Mouse (Mus musculus): Measurements from ENCODE around the gene Cbx2.

Gene Cbx2

GRCm38 (mm10) chr11:119041750-119042465, 19.1 kb downstream of the Cbx2 start:
- no peak for DNase-seq (ENCODE audit: low read depth in 1 of 2, low spot score in 2 of 2)

GRCm38 (mm10) chr11:119042466-119043272, 19.9 kb downstream of the Cbx2 start:
- DNase-seq (ENCODE audit: low read depth in 1 of 2, low spot score in 2 of 2), result no peak

- no peak for DNase-seq (ENCODE audit: low read depth in 1 of 2, low spot score in 2 of 2)
Observed at GRCm38 (mm10) chr11:119043273-119043540, 20.4 kb downstream of the Cbx2 start.

DNA sequence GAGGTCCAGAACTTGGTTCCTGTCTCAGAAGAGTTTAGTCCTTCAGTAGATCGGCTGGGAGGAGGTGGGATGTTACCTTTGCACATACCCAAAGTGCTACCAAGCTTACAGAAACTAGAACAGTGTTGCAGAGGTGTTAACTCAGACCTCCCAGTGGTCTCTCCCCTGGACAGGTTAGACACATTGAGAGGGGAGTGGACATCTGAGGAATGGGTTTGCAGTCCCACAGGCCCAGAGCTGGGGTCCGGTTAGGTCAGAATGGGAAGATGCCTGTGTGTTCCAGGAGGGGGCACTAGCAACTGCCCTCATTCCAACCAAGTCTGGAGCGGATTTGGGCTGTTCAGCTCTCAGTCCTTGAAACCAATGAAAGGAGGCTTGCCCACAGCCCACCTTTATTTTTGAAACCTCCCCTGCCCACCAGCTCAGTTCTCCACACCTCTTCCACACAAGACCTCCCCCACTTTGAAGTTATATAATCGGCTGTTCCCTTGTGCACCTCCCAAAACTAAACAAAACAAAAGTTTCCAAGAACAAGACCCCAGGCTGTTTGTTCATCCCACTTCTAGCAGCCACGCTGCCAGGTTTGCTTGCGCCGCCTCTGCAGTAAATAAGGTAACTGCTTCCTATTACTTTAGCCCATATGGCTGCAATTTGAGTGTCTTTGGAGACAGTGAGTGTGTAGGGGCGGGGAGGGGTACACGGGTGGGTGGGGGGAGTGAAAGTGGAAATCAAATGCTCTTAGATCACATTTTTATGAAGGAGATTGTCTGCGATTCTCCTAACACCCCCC, 21.2 kb downstream of the Cbx2 start:
- no peak for DNase-seq (ENCODE audit: low read depth in 1 of 2, low spot score in 2 of 2)

- no peak for DNase-seq (ENCODE audit: low read depth in 1 of 2, low spot score in 2 of 2)
Observed at GRCm38 (mm10) chr11:119044551-119045337, 22.0 kb downstream of the Cbx2 start.

GRCm38 (mm10) chr11:119046601-119047245, 24.0 kb downstream of the Cbx2 start:
- DNase-seq (ENCODE audit: low read depth in 1 of 2, low spot score in 2 of 2), result no peak

DNA sequence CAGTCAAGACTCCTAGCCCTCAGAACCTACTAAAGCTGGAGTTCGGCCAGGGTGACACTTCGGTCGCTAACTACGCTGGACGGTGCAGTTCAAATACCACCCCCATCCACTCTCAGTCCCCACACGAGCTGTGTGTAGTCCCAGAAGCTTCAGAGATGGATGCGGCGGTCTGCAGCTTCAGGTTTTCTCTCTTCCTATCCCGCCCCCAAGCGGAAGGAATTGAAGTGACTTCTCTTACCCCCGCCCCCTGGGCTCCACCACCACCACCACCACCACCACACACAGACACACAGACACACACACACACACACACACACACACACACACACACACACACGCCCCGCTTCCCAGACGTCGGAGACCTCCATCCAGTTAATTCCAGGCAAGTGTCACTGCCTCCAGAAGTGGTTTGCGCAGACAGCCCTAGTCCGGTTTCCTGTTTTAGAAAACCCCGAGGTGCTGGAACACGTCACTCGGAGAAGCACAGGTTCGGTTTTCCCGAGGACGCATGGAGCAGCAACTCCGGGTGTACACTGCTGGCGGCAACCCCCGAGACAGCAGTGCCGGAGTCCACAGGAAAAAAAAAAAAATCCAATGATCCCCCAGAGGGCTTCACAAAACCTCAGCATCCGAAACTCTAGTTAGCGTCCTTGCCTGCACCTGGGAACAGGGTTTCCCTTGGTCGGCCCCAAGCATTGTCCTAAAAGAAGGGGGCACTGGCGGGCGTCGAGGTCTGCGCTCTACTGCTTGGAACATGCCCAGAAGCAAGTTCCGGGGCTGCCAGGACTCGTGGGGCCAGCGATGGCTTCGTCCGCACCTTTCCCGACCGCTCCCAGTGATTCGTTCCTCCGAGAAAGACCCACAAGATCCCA, 24.7 kb downstream of the Cbx2 start:
- no peak for DNase-seq (ENCODE audit: low read depth in 1 of 2, low spot score in 2 of 2)

DNA sequence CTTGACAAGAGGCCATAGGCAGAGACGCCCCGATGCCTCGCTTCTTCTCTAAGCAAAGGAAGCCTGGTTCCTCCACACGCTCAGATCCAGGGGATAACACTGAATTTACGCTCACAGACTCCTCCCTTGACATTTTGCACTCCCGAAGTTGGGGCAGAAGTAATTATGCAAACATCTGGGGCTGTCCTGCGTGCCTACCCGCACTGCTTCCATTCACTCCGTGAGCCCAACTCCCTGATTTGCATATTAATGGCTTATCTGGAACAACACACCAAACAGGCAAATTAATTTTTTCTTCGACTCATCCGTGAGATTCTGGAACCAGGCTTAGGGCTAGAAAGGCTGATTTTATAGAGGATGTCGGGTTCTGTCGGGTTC, 25.4 kb downstream of the Cbx2 start:
- DNase-seq (ENCODE audit: low read depth in 1 of 2, low spot score in 2 of 2), result no peak

DNA sequence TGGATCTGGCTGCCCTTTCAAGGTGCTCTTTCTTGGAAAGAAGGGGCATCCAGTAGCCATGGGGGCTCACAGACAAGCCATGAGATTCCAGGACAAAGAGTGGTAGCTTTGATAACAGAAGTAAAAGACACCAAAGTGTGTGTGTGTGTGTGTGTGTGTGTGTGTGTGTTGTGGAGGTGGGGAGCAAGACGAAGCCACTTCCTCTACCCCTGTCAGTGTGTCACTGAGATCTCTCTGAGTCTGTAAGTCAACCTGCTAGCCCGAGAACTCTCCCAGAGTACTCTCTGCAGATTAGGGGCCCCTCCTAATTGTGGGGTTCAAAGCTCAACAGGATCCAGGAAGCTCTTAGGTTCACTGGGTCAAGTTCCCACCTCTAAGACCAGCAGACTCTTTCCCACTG, 27.6 kb downstream of the Cbx2 start:
- DNase-seq (ENCODE audit: low read depth in 1 of 2, low spot score in 2 of 2), result no peak

DNA sequence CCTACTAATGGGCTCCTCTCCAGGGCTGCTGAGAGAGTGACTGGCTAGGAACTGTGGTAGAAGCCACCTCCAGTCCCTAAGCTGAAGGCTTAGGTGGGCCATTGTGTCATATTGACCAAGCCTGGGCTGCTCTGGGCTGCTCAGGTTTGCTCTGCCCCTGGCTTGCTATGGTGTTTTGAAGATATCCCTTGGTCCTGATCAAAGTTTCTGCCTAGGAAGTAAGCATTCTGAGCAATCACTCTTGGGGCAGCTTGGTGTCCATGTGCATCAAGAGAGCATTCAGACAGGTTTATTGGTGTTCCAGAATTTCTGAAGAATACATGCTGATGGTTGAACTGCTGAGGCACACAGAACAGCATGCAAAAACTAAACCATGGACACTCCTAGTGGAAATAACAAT, 28.7 kb downstream of the Cbx2 start:
- no peak for DNase-seq (ENCODE audit: low read depth in 1 of 2, low spot score in 2 of 2)

DNA sequence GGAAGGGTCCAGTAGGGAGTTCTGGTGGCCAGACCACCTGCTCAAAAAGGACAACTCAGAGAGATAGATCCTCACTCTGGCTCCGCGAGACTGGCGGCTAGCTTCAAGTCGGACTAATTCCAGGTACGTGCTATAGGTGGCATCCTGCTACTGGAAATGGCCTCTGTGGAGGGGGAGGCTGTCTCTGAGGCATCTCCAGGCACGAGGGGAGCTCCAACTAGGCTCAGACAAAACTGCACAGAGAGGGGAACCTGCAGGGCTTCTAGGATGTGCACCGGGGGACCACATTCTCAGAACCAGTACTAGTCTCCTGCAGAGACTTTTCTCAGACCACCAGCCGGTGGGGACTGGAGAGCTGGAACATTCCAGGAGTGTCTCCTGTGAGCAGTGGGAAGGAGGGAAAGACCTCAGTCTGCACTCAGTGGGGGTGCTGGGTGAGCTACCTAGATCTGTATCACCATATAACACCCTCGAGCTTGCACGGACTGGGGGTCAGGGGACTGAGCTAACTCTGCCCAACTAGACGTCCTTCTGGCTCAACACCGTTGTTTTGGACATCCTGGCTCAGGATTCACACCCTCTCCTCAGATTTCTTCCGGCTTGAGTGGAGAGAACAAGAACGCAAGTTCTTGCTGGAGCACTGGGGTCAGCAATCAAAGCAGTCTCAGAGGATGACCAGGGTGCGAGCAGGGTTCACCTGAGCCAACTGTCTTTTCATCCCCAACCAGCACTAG, 29.3 kb downstream of the Cbx2 start:
- no peak for DNase-seq (ENCODE audit: low read depth in 1 of 2, low spot score in 2 of 2)

DNA sequence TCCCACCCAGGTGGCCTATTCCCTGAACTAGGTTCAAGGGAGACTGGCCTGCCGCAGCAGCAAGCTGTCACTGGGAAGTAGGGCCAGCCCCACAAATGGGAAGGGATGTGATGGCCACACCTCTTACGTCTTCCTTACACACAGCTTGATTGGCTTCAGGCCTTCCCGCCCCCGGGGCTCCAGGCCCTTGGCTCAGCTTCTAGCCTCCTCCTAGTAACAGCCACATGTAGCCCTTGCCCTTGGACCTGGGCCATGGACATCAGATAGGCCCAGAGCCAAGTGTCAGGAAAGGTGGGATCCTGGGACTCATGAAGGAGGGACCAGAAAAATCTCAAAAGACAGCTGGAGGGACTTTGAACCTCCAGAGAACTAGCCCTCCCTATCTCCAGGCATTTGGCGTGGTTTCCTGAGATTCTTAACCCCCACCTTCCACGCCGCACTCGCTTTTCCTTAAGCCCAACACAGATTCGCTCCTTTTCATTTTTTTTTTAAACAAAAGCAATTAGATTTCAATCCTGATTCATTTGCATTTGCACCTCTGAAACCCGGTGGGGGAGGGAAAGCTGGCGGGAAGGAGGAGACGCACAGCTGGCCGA, 30.0 kb downstream of the Cbx2 start:
- no peak for DNase-seq (ENCODE audit: low read depth in 1 of 2, low spot score in 2 of 2)

DNA sequence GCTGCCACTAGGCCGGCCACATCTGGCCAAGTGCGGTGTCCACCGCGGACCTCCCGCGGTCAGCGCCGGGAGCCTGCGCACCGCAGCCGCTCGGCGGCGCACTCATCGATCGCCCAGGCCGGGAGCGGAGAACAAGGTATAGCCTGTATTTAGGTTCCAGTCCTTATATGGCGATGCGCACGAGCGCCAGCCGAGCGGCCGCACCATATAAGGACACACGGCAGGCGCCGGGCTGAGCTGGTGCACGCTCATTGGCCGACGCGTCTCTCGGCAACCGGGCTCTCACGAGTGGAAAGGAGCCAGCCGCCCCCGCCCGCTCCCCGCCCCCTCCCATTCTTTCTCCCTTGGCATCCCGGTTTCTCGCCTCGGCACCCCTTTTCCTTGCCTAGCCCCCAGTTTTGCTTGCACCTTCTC, 30.5 kb downstream of the Cbx2 start:
- DNase-seq (ENCODE audit: low read depth in 1 of 2, low spot score in 2 of 2), result no peak

GRCm38 (mm10) chr11:119053738-119054350, 31.1 kb downstream of the Cbx2 start:
- no peak for DNase-seq (ENCODE audit: low read depth in 1 of 2, low spot score in 2 of 2)

GRCm38 (mm10) chr11:119054351-119055345, 31.9 kb downstream of the Cbx2 start:
- DNase-seq (ENCODE audit: low read depth in 1 of 2, low spot score in 2 of 2), result no peak

DNA sequence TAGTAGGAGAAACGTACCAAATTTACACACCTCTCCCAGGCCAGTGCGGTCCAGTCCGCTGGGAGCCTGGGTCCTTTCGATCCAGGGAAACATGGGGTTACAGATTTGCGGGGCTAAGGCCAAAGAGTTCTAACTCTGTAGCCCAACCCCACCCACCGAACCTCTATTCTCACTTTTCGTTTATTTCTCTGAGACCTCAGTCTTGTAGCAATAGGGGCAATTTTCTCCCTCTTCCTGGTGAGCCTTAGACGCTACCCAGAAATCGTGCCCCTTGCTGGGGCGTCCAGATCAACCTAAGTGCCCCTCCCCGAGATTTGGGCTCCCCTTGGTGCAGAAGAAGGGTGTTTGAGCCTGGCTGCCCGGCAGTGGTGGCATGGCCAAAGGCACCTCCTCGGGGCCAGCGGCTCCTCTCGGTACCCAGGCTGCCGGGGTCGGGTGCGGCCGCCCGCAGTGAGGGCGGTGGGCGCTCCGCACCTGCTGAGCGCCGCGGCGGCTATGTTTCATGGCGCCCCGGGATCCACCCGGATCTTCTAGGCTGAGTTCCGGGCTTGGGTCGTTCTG, 32.9 kb downstream of the Cbx2 start:
- no peak for DNase-seq (ENCODE audit: low read depth in 1 of 2, low spot score in 2 of 2)

All from monocyte, adult 2 months (primary cell).